Mouse (Mus musculus) megakaryocyte, embryonic 14.5 days (primary cell): Measurements from ENCODE around the gene Trim8.

Experiments used
- FLI1 ChIP-seq: IDR thresholded peaks from 2 replicates; pipeline ENCODE4 v1.6.1; 2012; ENCODE audit warnings: low read length, inconsistent platforms, mixed read lengths
- GATA1 ChIP-seq: IDR thresholded peaks from 3 replicates; pipeline ENCODE4 v1.6.1; 2012; ENCODE audit warnings: mixed read lengths, low read length, inconsistent platforms, borderline replicate concordance

DNA sequence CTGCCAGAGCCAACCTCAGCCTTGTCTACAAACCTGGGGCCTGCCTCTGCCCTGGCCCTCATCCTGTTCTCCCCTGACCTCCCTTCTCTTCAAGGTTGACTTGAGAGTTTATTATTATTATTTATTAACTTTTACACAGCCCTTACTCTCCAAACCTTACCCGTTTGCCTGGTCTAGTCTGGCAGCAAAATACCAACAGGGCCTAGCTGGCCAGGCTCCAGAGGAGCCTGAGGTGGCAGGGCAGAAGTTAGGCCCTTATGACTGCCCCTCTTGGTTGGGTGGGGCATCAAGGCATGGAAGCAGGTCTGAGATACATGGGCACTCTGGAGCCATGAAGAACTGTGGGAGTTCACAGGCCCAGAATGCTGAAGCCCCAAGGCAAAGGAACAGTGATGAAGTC is 6.3 kb downstream of the Trim8 start:
- TF ChIP-seq GATA1 (no peak), FLI1 (no peak)
